Mouse (Mus musculus): ENCODE measurements around the gene 4933403O08Rik.

The 4933403O08Rik gene

DNA sequence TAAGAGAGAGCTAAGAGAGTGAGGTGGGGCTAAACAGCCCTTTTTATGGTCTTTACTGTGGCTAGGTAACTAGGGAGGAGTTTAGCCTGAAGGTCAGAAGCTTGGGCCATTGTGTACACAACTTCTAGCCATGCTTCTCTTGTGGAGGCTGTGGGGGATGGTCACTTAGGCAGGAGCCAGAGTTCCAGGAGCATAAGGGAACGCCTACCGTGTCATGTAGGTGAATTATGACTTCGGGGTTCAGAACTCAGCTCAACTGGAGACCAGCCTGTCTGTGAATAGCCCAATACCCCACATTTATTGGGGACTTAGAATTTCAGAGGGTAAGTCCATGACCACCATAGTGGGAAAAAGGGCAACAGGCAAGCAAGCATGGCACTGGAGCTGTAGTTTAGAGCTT, at the start of gene 4933403O08Rik:
4933403O08Rik (plus strand) TSS at position 301 of the 400 bp plus-strand sequence.
- no peak for DNase-seq (ENCODE audit: low spot score in 2 of 2)

DNA sequence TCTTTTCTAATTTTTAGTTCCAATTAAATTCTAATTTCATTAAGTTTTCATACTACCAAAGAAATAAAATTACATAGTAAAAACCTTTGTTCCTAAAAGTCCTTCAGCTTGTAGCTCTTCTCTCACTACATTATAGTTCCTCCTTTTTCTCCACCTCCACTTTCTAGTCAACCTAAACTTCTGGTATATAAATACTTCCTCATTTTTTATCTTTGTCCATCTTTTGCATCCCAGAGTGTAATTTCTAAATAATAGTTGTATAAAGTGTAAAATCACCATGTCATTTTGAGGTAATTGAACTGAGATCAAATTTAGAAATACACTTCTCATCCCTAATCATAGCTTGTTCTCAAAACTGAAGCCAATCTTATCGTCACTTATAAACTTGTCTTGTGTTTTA, 4.1 kb downstream of the 4933403O08Rik start:
- DNase-seq (ENCODE audit: low spot score in 2 of 2), result no peak

DNA sequence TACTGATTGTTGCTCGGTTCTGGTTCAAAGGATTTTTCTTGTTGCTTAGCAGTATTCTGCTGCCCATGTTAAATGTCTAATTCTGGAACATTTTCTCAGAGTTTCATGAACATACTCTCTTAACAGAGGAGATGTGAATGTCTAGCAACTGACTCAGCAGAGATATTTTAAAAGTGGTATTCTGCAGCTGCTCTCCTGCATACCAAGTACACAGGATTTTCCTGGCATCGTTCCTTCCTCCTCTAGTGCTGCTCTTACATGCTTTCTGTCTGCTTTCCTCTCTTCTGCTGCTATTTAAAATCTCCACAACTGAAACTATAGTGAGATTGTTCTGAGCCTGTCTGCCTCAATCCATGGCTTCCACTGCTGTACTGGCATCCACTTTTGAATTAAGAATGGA, 16.7 kb downstream of the 4933403O08Rik start:
- peak in 1 of 2 experiments; percentile 5 for DNase-seq (ENCODE audit: low spot score in 2 of 2)

DNA sequence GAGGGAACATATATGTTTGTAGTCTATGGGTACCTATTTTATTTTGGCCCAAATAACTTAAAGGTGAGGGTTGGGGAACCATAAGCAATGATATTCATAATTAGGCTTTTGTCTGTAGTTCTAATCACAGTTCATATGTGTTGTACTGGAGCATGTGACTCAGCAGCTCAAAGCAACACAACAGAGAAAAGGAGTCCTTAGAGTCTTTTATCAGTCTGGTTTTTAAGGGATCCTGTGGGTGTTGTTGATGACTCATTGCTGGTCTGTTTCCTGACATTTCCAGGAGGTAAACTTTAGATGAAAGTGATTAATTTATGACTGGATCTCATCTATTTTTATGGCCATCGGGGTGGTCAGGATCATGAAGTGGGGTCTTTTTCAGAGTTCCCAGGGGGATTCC, 34.7 kb downstream of the 4933403O08Rik start:
- DNase-seq (ENCODE audit: low spot score in 2 of 2), result no peak

Data from frontal cortex, postnatal 14 days (tissue).